Mouse (Mus musculus) lung, adult 2 months (tissue): ENCODE data around the gene Elovl6.

ENCODE experiments used
- CTCF ChIP-seq: fragments of 200-500 bp; IDR thresholded peaks from 2 replicates; pipeline ENCODE4 v1.5.1; 2011; ENCODE audit warnings: mild to moderate bottlenecking, low read length, control low read depth; ENCODE audit not compliant: insufficient read depth
- POLR2A ChIP-seq: fragments of 200-500 bp; IDR thresholded peaks from 2 replicates; pipeline ENCODE4 v1.6.1; 2011; ENCODE audit warnings: low read depth, mild to moderate bottlenecking, control low read depth, low read length, borderline replicate concordance; ENCODE audit errors: extremely low read depth

- no peak for TF ChIP-seq CTCF
- TF ChIP-seq POLR2A, result no peak
These were observed 38.8 kb downstream of the Elovl6 start for GRCm38 (mm10) chr3:129570989-129571388.
